Mouse (Mus musculus): ENCODE measurements at regions not wholly inside any gene's neighbourhood (a gene's known extent, or its start where the extent isn't known, plus 50 kb on each side); places are given as distances from the start of the nearest gene placed in this dataset.

- TF ChIP-seq CTCF (IDR thresholded peaks at IDR 0.05; ENCODE audit: low read depth) (no peak), EP300 (IDR thresholded peaks at IDR 0.05; ENCODE audit: low read depth) (no peak)
Observed at GRCm38 (mm10) chr7:77445352-77446051, 1215.8 kb downstream of the Agbl1 start.
